Mouse (Mus musculus) embryonic fibroblast, embryonic 13.5 days (primary cell): Measurements from ENCODE around the gene Trrap. TPM values are rescaled to one million over a fixed set of nuclear protein-coding genes. Genes with fewer than 3 reads are reported as not detected.

Source experiments
- H3K27ac ChIP-seq: 2 replicates; pipeline ENCODE4 v1.5.1; 2012; ENCODE audit warnings: low read length, control low read depth, inconsistent platforms; ENCODE audit not compliant: insufficient read depth
- H3K4me1 ChIP-seq: 2 replicates; pipeline ENCODE4 v1.6.1; 2011; ENCODE audit warnings: low read length; ENCODE audit not compliant: control insufficient read depth, insufficient read depth
- H3K4me3 ChIP-seq: 2 replicates; pipeline ENCODE4 v1.5.1; 2011; ENCODE audit warnings: mild to moderate bottlenecking, control low read depth, low read length; ENCODE audit not compliant: insufficient read depth
- CTCF ChIP-seq: IDR thresholded peaks from 2 replicates; pipeline ENCODE4 v1.5.1; 2011; ENCODE audit warnings: mild to moderate bottlenecking, control low read depth, low read length, moderate library complexity, borderline replicate concordance; ENCODE audit not compliant: insufficient read depth
- POLR2A ChIP-seq: IDR thresholded peaks from 2 replicates; pipeline ENCODE4 v1.6.1; 2011; ENCODE audit warnings: low read depth, mild to moderate bottlenecking, control low read depth, low read length, moderate library complexity
- polyA plus RNA-seq: library from polyadenylated mRNA; stranded (reverse); fragments of >200 nt; gene quantifications from 2 replicates; pipeline ENCODE4 v1.2.4, GENCODE M21; 2011; ENCODE audit warnings: low read depth; ENCODE audit not compliant: missing spikeins, insufficient read length

The Trrap gene
- polyA plus RNA-seq, 1 experiment: 88.3 TPM

GRCm38 (mm10) chr5:144737101-144737500 lies 30.4 kb upstream of the Trrap start:
- Histone ChIP-seq H3K4me1 (no peaks in the 10 kb centered on the region), H3K4me3 (no peak overlapping the region), H3K27ac (no peak overlapping the region)
- TF ChIP-seq CTCF: no peak
- TF ChIP-seq POLR2A: no peak

- no peak overlapping the region for H3K27ac ChIP-seq
- no peak overlapping the region for H3K4me3 ChIP-seq
- TF ChIP-seq CTCF (no peak), POLR2A (no peak)
- no peaks in the 10 kb centered on the region for H3K4me1 ChIP-seq
These were observed 15.1 kb upstream of the Trrap start for GRCm38 (mm10) chr5:144752432-144752831.

DNA sequence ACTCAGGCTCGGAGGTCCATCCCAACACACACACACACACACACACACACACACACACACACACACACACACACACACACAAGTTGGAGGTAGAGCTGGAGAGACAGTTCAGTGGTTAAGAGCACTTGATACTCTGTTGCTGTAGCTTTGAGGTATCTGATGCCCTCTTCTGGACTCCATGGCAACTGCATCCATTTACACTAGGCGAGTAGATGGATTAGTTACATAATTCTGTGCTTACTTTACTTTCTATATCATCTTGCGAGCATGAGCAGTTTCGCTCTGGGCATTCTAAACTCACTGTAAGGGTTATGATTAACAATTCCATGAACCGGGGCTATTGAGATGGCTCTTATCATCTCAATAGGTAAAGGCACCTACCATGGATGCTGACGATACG lies 14.5 kb upstream of the Trrap start:
- Histone ChIP-seq H3K4me3 (no peak overlapping the region), H3K27ac (no peak overlapping the region), H3K4me1 (no peaks in the 10 kb centered on the region)
- TF ChIP-seq POLR2A: no peak
- TF ChIP-seq CTCF: no peak

GRCm38 (mm10) chr5:144755191-144755590 lies 12.3 kb upstream of the Trrap start:
- Histone ChIP-seq H3K4me1 (no peaks in the 10 kb centered on the region), H3K27ac (no peak overlapping the region), H3K4me3 (no peak overlapping the region)
- TF ChIP-seq POLR2A (no peak), CTCF (no peak)

DNA sequence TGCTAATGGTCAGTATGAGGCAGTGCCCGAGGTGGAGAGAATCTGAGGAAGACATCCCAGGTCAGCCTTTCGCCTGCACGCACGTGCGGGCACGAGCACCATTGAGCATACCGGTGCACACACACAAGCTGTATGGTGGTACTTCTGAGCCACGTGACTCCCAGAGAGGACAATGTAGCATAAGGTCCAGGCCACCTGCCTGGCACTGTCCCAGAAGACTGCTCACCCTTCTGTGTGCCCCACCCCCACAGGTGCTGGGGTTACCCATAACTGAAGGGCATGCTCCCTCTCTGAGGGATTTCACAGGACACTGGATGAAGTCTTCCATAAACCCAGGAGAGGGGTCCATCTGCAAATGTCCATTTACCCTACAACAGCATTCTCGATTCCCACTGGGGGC lies 10.1 kb upstream of the Trrap start:
- no peak overlapping the region for H3K27ac ChIP-seq

DNA sequence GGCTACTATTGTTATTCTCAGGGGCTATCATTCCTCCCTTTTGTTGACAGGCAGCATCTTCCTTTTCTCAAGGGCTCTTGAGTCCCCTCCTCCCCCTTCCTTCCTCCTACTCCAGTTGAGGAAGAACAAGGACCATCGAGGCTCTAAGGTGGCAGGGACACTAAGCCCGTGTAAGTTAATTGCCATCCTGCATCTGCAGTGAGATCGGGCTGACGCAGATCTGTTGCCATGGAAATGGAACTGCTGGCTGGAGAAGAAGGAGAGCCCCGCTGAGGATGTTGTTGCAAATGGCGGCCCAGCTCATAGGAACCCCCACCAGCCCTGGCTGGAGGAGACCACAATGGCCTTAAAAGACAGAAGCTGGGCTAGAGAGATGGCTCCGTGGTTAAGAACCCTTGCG lies 9.1 kb upstream of the Trrap start:
- Histone ChIP-seq H3K4me1 (no peaks in the 10 kb centered on the region), H3K4me3 (no peak overlapping the region)
- TF ChIP-seq CTCF (no peak), POLR2A (no peak)

More for the DNA sequence above, 10.1 kb upstream of the Trrap start:
- H3K4me3 ChIP-seq: no peak overlapping the region
- H3K4me1 ChIP-seq: no peaks in the 10 kb centered on the region
- TF ChIP-seq CTCF (no peak), POLR2A (no peak)

GRCm38 (mm10) chr5:144761161-144761868 lies 6.2 kb upstream of the Trrap start, which contains the start of gene Tmem130:
Gene Tmem130, minus strand, starts transcription at chr5:144761818.
- TF ChIP-seq CTCF: no peak
- no peak for TF ChIP-seq POLR2A
- H3K4me3 ChIP-seq: no peak within 1 kb of the TSS
- no peak within 1 kb of the TSS for H3K27ac ChIP-seq
- H3K4me1 ChIP-seq: no peaks in the 10 kb centered on the region

More for the DNA sequence above, 9.1 kb upstream of the Trrap start:
- H3K27ac ChIP-seq: no peak overlapping the region

DNA sequence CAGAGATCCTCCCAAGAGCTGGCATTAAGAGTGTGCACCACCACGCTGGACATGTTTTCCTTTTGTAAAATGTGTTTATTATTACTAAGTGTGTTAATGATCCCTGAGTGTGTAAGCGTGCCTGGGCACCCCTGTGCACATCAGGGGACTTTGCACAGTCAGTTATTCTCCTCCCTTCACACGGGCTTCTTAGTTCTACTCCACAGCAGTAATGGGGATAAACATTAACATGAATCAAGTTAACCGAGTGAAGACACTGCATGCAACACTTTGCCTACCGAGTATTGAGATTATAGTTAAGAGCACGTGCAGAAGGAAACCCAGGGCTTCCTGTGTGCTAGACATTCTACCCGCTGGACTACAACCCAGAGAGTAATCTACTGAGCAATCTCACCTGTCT lies 1.5 kb upstream of the Trrap start:
- TF ChIP-seq POLR2A (no peak), CTCF (no peak)
- no peak overlapping the region for H3K4me3 ChIP-seq
- no peak overlapping the region for H3K27ac ChIP-seq
- no peaks in the 10 kb centered on the region; the same call in 1 of the 2 replicates for H3K4me1 ChIP-seq

- TF ChIP-seq POLR2A (no peak), CTCF (no peak)
- no peak overlapping the region for H3K4me3 ChIP-seq
- H3K4me1 ChIP-seq: no peaks in the 10 kb centered on the region; the same call in 1 of the 2 replicates
- no peak overlapping the region for H3K27ac ChIP-seq
These were observed 886 bp upstream of the Trrap start for GRCm38 (mm10) chr5:144766646-144767045.

- peak overlapping the region; percentile 88 for H3K27ac ChIP-seq
- peak overlapping the region; percentile 89 for H3K4me3 ChIP-seq
- no peaks in the 10 kb centered on the region; the same call in 1 of the 2 replicates for H3K4me1 ChIP-seq
- peak; percentile 35; the same call in 1 of the 2 replicates for TF ChIP-seq CTCF
- TF ChIP-seq POLR2A: peak; percentile 91
These were observed 644 bp downstream of the Trrap start for GRCm38 (mm10) chr5:144767911-144768841.
